Mouse (Mus musculus): ENCODE results near the gene Il27ra.

DNA sequence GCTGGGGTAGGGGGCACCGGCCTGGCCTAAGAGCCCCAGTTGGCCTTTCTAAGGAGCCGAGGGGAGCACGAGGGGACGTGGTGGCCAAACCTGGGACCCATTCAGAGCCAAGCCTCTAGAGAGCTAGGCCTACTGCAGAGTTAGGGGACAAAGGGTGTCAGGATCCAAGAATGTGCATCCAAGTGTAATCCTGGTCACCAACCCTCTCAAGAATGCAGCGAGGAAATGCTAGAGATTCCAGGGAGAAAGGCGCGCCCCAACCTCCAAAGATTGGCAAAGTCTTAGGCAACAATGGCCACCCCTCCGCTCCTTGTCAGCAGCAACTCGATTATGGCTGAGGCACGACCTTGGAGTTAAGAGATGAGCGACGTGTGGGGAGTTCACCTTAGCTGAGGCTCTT, 20.8 kb downstream of the Il27ra start:
- TF ChIP-seq EP300 (IDR thresholded peaks at IDR 0.05) (peak; percentile 66), CTCF (IDR thresholded peaks at IDR 0.05) (no peak)
